In the genomic region with DNA sequence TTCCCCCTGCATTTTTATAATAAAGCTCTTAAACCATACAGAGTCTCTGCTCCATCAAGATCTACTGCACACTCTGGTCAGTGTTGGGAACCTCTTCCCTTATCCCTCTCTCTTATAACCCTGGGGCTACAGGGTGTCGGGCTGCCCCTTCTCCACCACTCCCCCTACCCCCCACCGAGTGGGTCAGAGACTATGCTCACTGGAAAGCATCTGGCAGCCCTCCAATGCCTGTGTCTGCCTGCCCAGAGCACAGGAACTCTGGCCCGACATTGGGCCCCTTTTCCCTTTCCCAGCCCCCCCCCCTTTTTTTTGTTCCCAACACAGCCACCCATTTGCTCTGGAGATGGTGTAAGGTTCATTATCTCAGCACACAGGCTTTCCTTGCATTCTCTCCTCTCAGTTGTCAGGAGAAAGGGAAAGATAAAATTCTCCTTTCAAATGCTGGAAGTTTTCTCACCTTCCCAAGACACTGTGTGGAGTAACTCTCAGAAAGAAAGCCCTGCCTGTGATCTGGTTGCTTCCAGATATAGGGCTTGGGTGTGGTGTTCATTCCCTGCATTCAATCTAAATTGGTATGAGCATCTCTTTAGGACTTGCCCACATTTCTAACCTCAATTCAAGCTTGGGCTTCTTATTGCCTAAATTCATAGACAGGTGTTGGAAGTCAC, we compare ENCODE assay signal across 14 mouse cellular contexts.
DNase-seq lines count a peak whose midpoint lies in the region; ATAC-seq and TF ChIP-seq lines count a peak whose summit lies in the region.
"Had no signal": no experiment of that assay in that cellular context is flagged by ENCODE, and none has a peak within 500 bp of the region (broad histone marks: within the 10 kb centered on the region; RNA-seq: fewer than 3 reads in every experiment).

No protein-coding gene starts in this region.

- no peak overlapping the region for H3K4me3 ChIP-seq in heart, embryonic 11.5 days (ENCODE audit: low read depth, low read length)
- no peak overlapping the region for H3K4me3 ChIP-seq in heart, adult 2 months
- no peak overlapping the region for H3K4me3 ChIP-seq in lung, embryonic 14.5 days (ENCODE audit: low read depth, low read length)
- H3K4me3 ChIP-seq: hindbrain, embryonic 10.5 days; myocyte had no signal

- peak; percentile 85 for ATAC-seq in heart, embryonic 11.5 days (replicated peaks; ENCODE audit: insufficient number of reproducible peaks, low FRiP score, low TSS enrichment)
- peak; percentile 71; the same call in 1 of the 2 replicates for ATAC-seq in lung, embryonic 14.5 days (ENCODE audit: insufficient read depth)
- ATAC-seq: intestine, embryonic 16.5 days had no signal

- H3K9ac ChIP-seq in heart, embryonic 11.5 days (ENCODE audit: low read depth, low read length) = no peak overlapping the region
- H3K9ac ChIP-seq in heart, adult 2 months (ENCODE audit: low read depth, low read length) = no peak overlapping the region
- no peak overlapping the region for H3K9ac ChIP-seq in lung, embryonic 14.5 days

- no peak overlapping the region for H3K4me2 ChIP-seq in heart, embryonic 11.5 days
- H3K4me2 ChIP-seq in lung, embryonic 14.5 days = no peak overlapping the region

- no peaks in the 10 kb centered on the region for H3K9me3 ChIP-seq in heart, embryonic 11.5 days (replicated peaks; ENCODE audit: control insufficient read depth, low read length)
- no peaks in the 10 kb centered on the region for H3K9me3 ChIP-seq in lung, embryonic 14.5 days (ENCODE audit: low read depth, low read length)
- H3K9me3 ChIP-seq: hindbrain, embryonic 10.5 days had no signal

- TF ChIP-seq CTCF in heart, adult 2 months (IDR thresholded peaks at IDR 0.05) = no peak
- TF ChIP-seq CTCF in lung, embryonic 14.5 days (IDR thresholded peaks at IDR 0.05; ENCODE audit: low read depth) = no peak

- WGBS in heart, embryonic 11.5 days (ENCODE audit: insufficient replicate concordance) = 11% methylated on average over 3 of the region's 3 CpGs
- WGBS in heart, adult 2 months = 9% methylated on average over 3 of the region's 3 CpGs
- WGBS in lung, embryonic 14.5 days = 31% methylated on average over 3 of the region's 3 CpGs

- no peak for TF ChIP-seq EP300 in heart, adult 2 months (IDR thresholded peaks at IDR 0.05; ENCODE audit: insufficient read depth, low read depth, low read length)

- H3K79me2 ChIP-seq in heart, adult 2 months (replicated peaks; ENCODE audit: control insufficient read depth, insufficient read depth, low read length) = no peaks in the 10 kb centered on the region

- intact Hi-C loops in heart, adult 2 months (cut with DNase I) = no loop called here

- no peaks in the 10 kb centered on the region for H3K4me1 ChIP-seq in heart, embryonic 11.5 days (ENCODE audit: control insufficient read depth, insufficient read depth, low read length)
- no peaks in the 10 kb centered on the region for H3K4me1 ChIP-seq in heart, adult 2 months (ENCODE audit: control insufficient read depth, insufficient read depth, low read length)
- no peaks in the 10 kb centered on the region for H3K4me1 ChIP-seq in lung, embryonic 14.5 days (ENCODE audit: insufficient read depth)

- DNase-seq in heart, adult 2 months = no peak
- DNase-seq in lung, embryonic 14.5 days = peak; percentile 21
- DNase-seq in lung, postnatal 14 days = no peak
- peak; percentile 17 for DNase-seq in ES-CJ7 (ENCODE audit: low read depth, low spot score)
- peak; percentile 16 for DNase-seq in Muller cell, postnatal 12 days (ENCODE audit: inconsistent ontology term)
- DNase-seq in spleen, adult 12 weeks (ENCODE audit: low spot score) = no peak
- DNase-seq: cerebellum, adult 18-20 months; gastrocnemius, postnatal 10 days; lung, adult 2 months had no signal

- H3K36me3 ChIP-seq in heart, embryonic 11.5 days (ENCODE audit: control insufficient read depth, insufficient read depth, low read length) = no peaks in the 10 kb centered on the region
- H3K36me3 ChIP-seq in heart, adult 2 months (ENCODE audit: control insufficient read depth, insufficient read depth, low read length) = no peaks in the 10 kb centered on the region
- H3K36me3 ChIP-seq in lung, embryonic 14.5 days (ENCODE audit: insufficient read depth) = no peaks in the 10 kb centered on the region
- H3K36me3 ChIP-seq: hindbrain, embryonic 10.5 days had no signal

- TF ChIP-seq POLR2A in heart, adult 2 months (IDR thresholded peaks at IDR 0.05; ENCODE audit: insufficient read depth, low read depth, low read length) = no peak

- no peak overlapping the region for H3K27ac ChIP-seq in heart, embryonic 11.5 days (ENCODE audit: low read depth, low read length)
- H3K27ac ChIP-seq in heart, adult 2 months = no peak overlapping the region
- H3K27ac ChIP-seq in lung, embryonic 14.5 days (ENCODE audit: low read depth) = no peak overlapping the region
- H3K27ac ChIP-seq: hindbrain, embryonic 10.5 days; kidney, postnatal 0 days had no signal

- H3K27me3 ChIP-seq in heart, embryonic 11.5 days (ENCODE audit: control insufficient read depth, insufficient read depth, low read length) = no peaks in the 10 kb centered on the region
- H3K27me3 ChIP-seq in heart, adult 2 months (ENCODE audit: control insufficient read depth, insufficient read depth, low read length) = no peaks in the 10 kb centered on the region
- H3K27me3 ChIP-seq in lung, embryonic 14.5 days (ENCODE audit: insufficient read depth, low read length) = no peaks in the 10 kb centered on the region

Comparison
In these comparisons a context has a peak if more than half of its experiments do, and no peak if none do; other contexts are left out.
1. DNase-seq: peak in lung, embryonic 14.5 days (single experiment), ES-CJ7 (single experiment) and Muller cell, postnatal 12 days (single experiment); none in heart, adult 2 months (0 of 2), lung, postnatal 14 days (single experiment) and spleen, adult 12 weeks (single experiment).